Mouse (Mus musculus) CH12.LX (cell line): ENCODE results near the gene Fyb2.

Experiments
- CTCF ChIP-seq, 2 experiments: IDR thresholded peaks in 1 of 2; conservative IDR thresholded peaks in 1 of 2; 2 replicates each; pipeline ENCODE4 v1.5.1; 2011 to 2012; ENCODE audit warnings: low read depth in 2 of 2, low read length in 2 of 2, improper control_type of control experiment in 1 of 2, inconsistent platforms in 1 of 2, mild to moderate bottlenecking in 1 of 2, moderate library complexity in 1 of 2
- IRF4 ChIP-seq: IDR thresholded peaks from 2 replicates; pipeline ENCODE4 v1.6.1; 2014; ENCODE audit warnings: low read depth, mild to moderate bottlenecking, inconsistent platforms, low read length, improper control_type of control experiment
- POLR2AphosphoS2 ChIP-seq: IDR thresholded peaks from 2 replicates; pipeline ENCODE4 v1.6.1; 2011; ENCODE audit warnings: low read depth, low read length, improper control_type of control experiment

- TF ChIP-seq IRF4 (no peak), POLR2AphosphoS2 (no peak), CTCF (conservative IDR thresholded peaks at IDR 0.05 in 1 of 2, IDR thresholded peaks at IDR 0.05 in 1 of 2; ENCODE audit: low read depth in 2 of 2, low read length in 2 of 2) (no peak)
Measured at GRCm38 (mm10) chr4:104944482-104944881, 31.2 kb downstream of the Fyb2 start.
